Mouse (Mus musculus): ENCODE measurements at regions not wholly inside any gene's neighbourhood (a gene's known extent, or its start where the extent isn't known, plus 50 kb on each side); places are given as distances from the start of the nearest gene placed in this dataset.

- H3K4me2 ChIP-seq (ENCODE audit: low read depth, low read length): no peak overlapping the region
- no peaks in the 10 kb centered on the region for H3K36me3 ChIP-seq (replicated peaks; ENCODE audit: control insufficient read depth, insufficient read depth, low read length)
- no peak overlapping the region for H3K27ac ChIP-seq (ENCODE audit: low read depth)
- no peak overlapping the region for H3K4me3 ChIP-seq (ENCODE audit: low read depth, low read length)
- TF ChIP-seq EP300 (IDR thresholded peaks at IDR 0.05; ENCODE audit: low read depth) (no peak), CTCF (IDR thresholded peaks at IDR 0.05; ENCODE audit: low read depth) (no peak)
- DNase-seq (ENCODE audit: low spot score) (no peak), ATAC-seq (ENCODE audit: insufficient read depth, low read depth) (no peak)
- no peaks in the 10 kb centered on the region for H3K9me3 ChIP-seq (replicated peaks; ENCODE audit: control insufficient read depth, low read length)
- H3K9ac ChIP-seq (replicated peaks; ENCODE audit: low read depth, low read length): no peak overlapping the region
- no peaks in the 10 kb centered on the region for H3K4me1 ChIP-seq (ENCODE audit: control insufficient read depth, insufficient read depth)
- WGBS: 53% methylated on average over 3 of the region's 3 CpGs
- H3K27me3 ChIP-seq (ENCODE audit: control insufficient read depth, insufficient read depth, low read length): no peaks in the 10 kb centered on the region
Measured at GRCm38 (mm10) chr10:38265564-38265963, 556.0 kb downstream of the Rfpl4b start.

DNA sequence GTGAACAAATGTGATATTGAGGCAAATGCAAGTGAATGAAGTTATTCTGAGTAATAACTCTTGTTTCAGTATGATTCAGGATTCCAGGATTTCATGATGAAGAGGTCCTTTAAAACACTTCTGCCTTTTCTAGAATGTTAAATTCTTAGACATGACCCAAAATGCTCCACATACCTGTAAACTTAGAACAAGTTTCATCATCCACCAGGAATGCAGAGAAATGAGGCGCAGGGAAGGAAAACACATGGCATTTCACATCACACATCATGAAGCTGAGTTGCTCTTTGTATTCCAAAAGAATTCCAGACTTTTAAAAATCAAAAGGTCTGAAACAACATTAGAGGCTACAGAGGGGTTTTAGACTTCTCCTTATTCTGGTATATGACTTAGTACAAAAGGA is 574.8 kb downstream of the Rfpl4b start:
- Histone ChIP-seq H3K9ac (replicated peaks; ENCODE audit: low read depth, low read length) (no peak overlapping the region), H3K4me3 (ENCODE audit: low read depth, low read length) (no peak overlapping the region), H3K27me3 (ENCODE audit: control insufficient read depth, insufficient read depth, low read length) (no peaks in the 10 kb centered on the region), H3K9me3 (replicated peaks; ENCODE audit: control insufficient read depth, low read length) (no peaks in the 10 kb centered on the region), H3K27ac (ENCODE audit: low read depth) (no peak overlapping the region), H3K4me2 (ENCODE audit: low read depth, low read length) (no peak overlapping the region), H3K4me1 (ENCODE audit: control insufficient read depth, insufficient read depth) (no peaks in the 10 kb centered on the region), H3K36me3 (replicated peaks; ENCODE audit: control insufficient read depth, insufficient read depth, low read length) (no peaks in the 10 kb centered on the region)
- ATAC-seq (ENCODE audit: insufficient read depth, low read depth) (no peak), DNase-seq (ENCODE audit: low spot score) (no peak)
- 76% methylated on average over 1 of the region's 1 CpGs for WGBS
- TF ChIP-seq EP300 (IDR thresholded peaks at IDR 0.05; ENCODE audit: low read depth) (no peak), CTCF (IDR thresholded peaks at IDR 0.05; ENCODE audit: low read depth) (no peak)
